Mouse (Mus musculus): ENCODE measurements at regions not wholly inside any gene's neighbourhood (a gene's known extent, or its start where the extent isn't known, plus 50 kb on each side); places are given as distances from the start of the nearest gene placed in this dataset.

DNA sequence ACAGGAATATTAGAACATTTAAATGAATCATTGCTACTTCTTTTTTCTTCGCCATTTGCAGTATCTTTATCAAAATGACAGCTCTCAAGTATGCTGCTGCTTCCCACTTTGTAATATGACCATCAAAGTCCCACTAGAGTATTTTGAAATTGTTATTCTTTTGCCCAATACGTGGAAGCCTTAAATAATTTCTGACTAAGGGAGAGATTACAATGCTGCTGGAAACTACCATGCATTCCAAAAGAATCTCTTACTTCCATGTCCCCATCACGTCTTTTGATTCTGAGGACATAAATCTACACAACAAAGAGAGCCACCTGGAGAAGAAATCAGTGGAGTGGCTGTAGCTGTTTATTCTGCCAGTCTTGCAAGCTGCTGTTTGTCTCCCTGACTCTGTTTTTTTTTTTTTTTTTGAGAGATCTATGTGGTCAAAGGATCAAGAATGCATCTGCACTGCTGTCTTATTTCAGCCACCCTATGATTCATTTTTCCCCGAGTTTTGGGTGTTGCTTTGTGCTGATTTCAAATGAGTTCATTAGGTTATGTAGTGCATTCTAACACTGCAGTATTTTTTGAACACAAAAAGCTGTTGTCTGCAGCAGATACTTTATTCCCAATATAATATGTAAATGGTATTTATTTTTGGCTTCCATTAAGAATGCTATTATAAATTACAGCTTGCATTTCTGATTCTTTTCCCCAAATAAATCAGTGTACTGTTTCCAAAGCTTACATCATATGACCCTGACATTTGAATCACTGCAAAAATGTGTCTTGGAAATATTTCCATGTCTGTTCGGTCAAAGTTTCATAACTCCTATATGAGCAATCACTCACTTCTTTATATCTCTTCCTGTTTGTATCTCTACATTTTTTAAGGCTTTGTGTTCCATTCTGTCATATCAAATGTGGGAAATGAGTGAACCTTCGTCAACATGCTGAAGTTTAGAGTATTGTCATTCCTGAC lies 53.1 kb upstream of the Trim52 start:
- no peak for DNase-seq (ENCODE audit: low spot score)

Measured in layer of hippocampus, adult 9-10 months (tissue).